In the genomic region with DNA sequence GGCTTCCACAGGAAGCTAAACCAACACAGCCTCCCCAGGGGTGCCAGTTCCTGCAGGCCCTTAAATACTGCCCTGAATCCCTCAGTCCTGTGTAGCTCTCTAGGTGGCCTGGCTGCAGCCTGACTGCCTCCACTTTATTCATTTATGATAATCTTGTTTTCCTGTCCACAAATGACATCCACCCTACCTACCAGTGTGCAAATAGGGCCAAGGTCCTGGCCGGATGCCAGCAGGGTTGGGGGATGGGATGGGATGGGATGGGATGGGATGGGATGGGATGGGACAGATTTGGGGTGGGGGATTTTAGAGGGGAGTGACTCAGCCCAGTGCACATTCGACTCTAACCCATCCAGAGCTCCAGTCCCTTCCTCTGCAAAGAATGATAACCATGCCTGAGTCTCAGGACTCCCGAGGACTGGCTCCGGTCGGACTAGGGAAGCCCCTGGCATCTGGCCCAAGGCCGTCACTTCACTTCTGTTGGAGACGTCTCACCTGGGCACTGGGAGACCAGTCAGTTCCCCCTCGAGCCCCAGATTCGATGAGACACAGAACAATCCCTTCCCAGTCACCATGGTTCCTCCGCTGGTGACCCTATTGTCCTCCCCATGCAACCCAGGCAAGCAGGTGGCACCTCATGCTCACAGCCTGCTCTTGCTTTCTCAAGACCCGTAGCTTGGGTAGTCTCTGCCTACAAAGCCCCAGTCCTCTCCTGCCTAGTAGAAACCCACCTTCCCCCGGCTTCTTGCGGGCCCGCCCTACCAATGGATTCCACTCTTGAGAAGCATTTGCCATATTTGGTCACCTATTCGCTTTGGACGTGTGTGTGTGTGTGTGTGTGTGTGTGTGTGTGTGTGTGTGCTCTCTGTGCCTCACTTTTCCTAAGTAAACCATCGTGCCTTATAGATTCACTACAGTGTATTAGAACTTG, we compare ENCODE assay signal across 14 mouse cellular contexts. TPM values are rescaled to one million over a fixed set of nuclear protein-coding genes. Genes with fewer than 3 reads are reported as not detected.
DNase-seq lines count a peak whose midpoint lies in the region; ATAC-seq lines count a peak whose summit lies in the region.
"Had no signal": no experiment of that assay in that cellular context is flagged by ENCODE, and none has a peak within 500 bp of the region (broad histone marks: within the 10 kb centered on the region; RNA-seq: fewer than 3 reads in every experiment).

No protein-coding gene starts in this region.

- no peak overlapping the region for H3K4me3 ChIP-seq in heart, embryonic 13.5 days
- H3K4me3 ChIP-seq in midbrain, embryonic 10.5 days, result no peak overlapping the region
- no peak overlapping the region for H3K4me3 ChIP-seq in midbrain, embryonic 11.5 days (ENCODE audit: low read depth, low read length)
- no peak overlapping the region for H3K4me3 ChIP-seq in intestine, embryonic 15.5 days (replicated peaks)
- H3K4me3 ChIP-seq in forebrain, embryonic 14.5 days (ENCODE audit: low read depth, low read length), result no peak overlapping the region
- H3K4me3 ChIP-seq: midbrain, embryonic 13.5 days had no signal

- no peak for DNase-seq in heart, adult 8-10 months (ENCODE audit: low spot score)
- no peak for DNase-seq in midbrain, embryonic 10.5 days (ENCODE audit: low spot score)
- DNase-seq in midbrain, embryonic 11.5 days (ENCODE audit: low spot score, missing footprints), result no peak
- DNase-seq in forebrain, embryonic 14.5 days (ENCODE audit: low spot score), result no peak
- DNase-seq in ovary, adult 18-20 months (ENCODE audit: low spot score), result no peak
- DNase-seq: cerebellum, adult 8-10 months; liver; right cerebral cortex, postnatal 25 days had no signal

- no peak overlapping the region; the same call in 1 of the 2 replicates for H3K27ac ChIP-seq in heart, embryonic 13.5 days (replicated peaks)
- H3K27ac ChIP-seq in midbrain, embryonic 10.5 days (replicated peaks), result peak overlapping the region; percentile 29; the same call in 1 of the 2 replicates
- H3K27ac ChIP-seq in midbrain, embryonic 11.5 days (ENCODE audit: low read depth, low read length), result no peak overlapping the region
- peak overlapping the region; percentile 63 for H3K27ac ChIP-seq in intestine, embryonic 15.5 days
- no peak overlapping the region for H3K27ac ChIP-seq in forebrain, embryonic 14.5 days (ENCODE audit: low read depth, low read length)
- H3K27ac ChIP-seq: midbrain, embryonic 13.5 days had no signal

- ATAC-seq in heart, embryonic 13.5 days (ENCODE audit: extremely low read depth, insufficient number of reproducible peaks, low FRiP score, low TSS enrichment), result no peak
- ATAC-seq in midbrain, embryonic 11.5 days (ENCODE audit: low FRiP score), result no peak
- 0 out of 2 replicates have a peak, but pooled peaks have one; percentile 53 for ATAC-seq in intestine, embryonic 15.5 days
- ATAC-seq in forebrain, embryonic 14.5 days, result no peak
- ATAC-seq: midbrain, embryonic 13.5 days had no signal

- no peaks in the 10 kb centered on the region for H3K36me3 ChIP-seq in heart, embryonic 13.5 days
- H3K36me3 ChIP-seq in midbrain, embryonic 10.5 days, result no peaks in the 10 kb centered on the region
- H3K36me3 ChIP-seq in midbrain, embryonic 11.5 days (ENCODE audit: control insufficient read depth, insufficient read depth, low read length), result no peaks in the 10 kb centered on the region
- no peaks in the 10 kb centered on the region for H3K36me3 ChIP-seq in intestine, embryonic 15.5 days
- no peaks in the 10 kb centered on the region for H3K36me3 ChIP-seq in forebrain, embryonic 14.5 days (ENCODE audit: control insufficient read depth, insufficient read depth, low read length)
- H3K36me3 ChIP-seq: midbrain, embryonic 13.5 days had no signal

- peak overlapping the region; percentile 44; the same call in 1 of the 2 replicates for H3K9ac ChIP-seq in heart, embryonic 13.5 days
- no peak overlapping the region for H3K9ac ChIP-seq in midbrain, embryonic 11.5 days (ENCODE audit: low read length)
- H3K9ac ChIP-seq in intestine, embryonic 15.5 days, result no peak overlapping the region
- H3K9ac ChIP-seq in forebrain, embryonic 14.5 days (ENCODE audit: low read length), result no peak overlapping the region
- H3K9ac ChIP-seq: midbrain, embryonic 13.5 days had no signal

- peaks cover 43% of the 10 kb centered on the region for H3K4me1 ChIP-seq in heart, embryonic 13.5 days
- peaks cover 46% of the 10 kb centered on the region for H3K4me1 ChIP-seq in midbrain, embryonic 10.5 days
- H3K4me1 ChIP-seq in midbrain, embryonic 11.5 days (ENCODE audit: control insufficient read depth, insufficient read depth, low read length), result peaks cover 3% of the 10 kb centered on the region; the same call in 1 of the 2 replicates
- H3K4me1 ChIP-seq in intestine, embryonic 15.5 days (replicated peaks), result peaks cover 35% of the 10 kb centered on the region
- H3K4me1 ChIP-seq in forebrain, embryonic 14.5 days (ENCODE audit: control insufficient read depth, insufficient read depth, low read length), result no peaks in the 10 kb centered on the region

- H3K4me2 ChIP-seq in heart, embryonic 13.5 days, result no peak overlapping the region
- H3K4me2 ChIP-seq in midbrain, embryonic 11.5 days, result no peak overlapping the region
- H3K4me2 ChIP-seq in intestine, embryonic 15.5 days (replicated peaks), result no peak overlapping the region
- H3K4me2 ChIP-seq in forebrain, embryonic 14.5 days (ENCODE audit: low read length), result no peak overlapping the region
- H3K4me2 ChIP-seq: midbrain, embryonic 13.5 days had no signal

- H3K9me3 ChIP-seq in heart, embryonic 13.5 days, result no peaks in the 10 kb centered on the region
- no peaks in the 10 kb centered on the region for H3K9me3 ChIP-seq in midbrain, embryonic 10.5 days (replicated peaks)
- H3K9me3 ChIP-seq in midbrain, embryonic 11.5 days (ENCODE audit: control insufficient read depth, low read length), result no peaks in the 10 kb centered on the region
- H3K9me3 ChIP-seq in intestine, embryonic 15.5 days, result no peaks in the 10 kb centered on the region
- H3K9me3 ChIP-seq in forebrain, embryonic 14.5 days (replicated peaks; ENCODE audit: control insufficient read depth, low read length), result no peaks in the 10 kb centered on the region
- H3K9me3 ChIP-seq: midbrain, embryonic 13.5 days had no signal

- WGBS in heart, embryonic 13.5 days, result 39% methylated on average over 17 of the region's 17 CpGs
- 70% methylated on average over 17 of the region's 17 CpGs for WGBS in midbrain, embryonic 10.5 days
- WGBS in midbrain, embryonic 11.5 days, result 69% methylated on average over 17 of the region's 17 CpGs
- WGBS in intestine, embryonic 15.5 days, result 44% methylated on average over 17 of the region's 17 CpGs
- WGBS in forebrain, embryonic 14.5 days, result 69% methylated on average over 17 of the region's 17 CpGs

- no peaks in the 10 kb centered on the region; the same call in 1 of the 2 replicates for H3K27me3 ChIP-seq in heart, embryonic 13.5 days (replicated peaks)
- H3K27me3 ChIP-seq in midbrain, embryonic 10.5 days (ENCODE audit: low read depth, poor library complexity, severe bottlenecking), result 0 out of 2 replicates have a peak, but pooled peaks cover 6% of the 10 kb centered on the region
- no peaks in the 10 kb centered on the region for H3K27me3 ChIP-seq in midbrain, embryonic 11.5 days (ENCODE audit: control insufficient read depth, insufficient read depth, low read length)
- no peaks in the 10 kb centered on the region for H3K27me3 ChIP-seq in intestine, embryonic 15.5 days (replicated peaks)
- H3K27me3 ChIP-seq in forebrain, embryonic 14.5 days (replicated peaks; ENCODE audit: control insufficient read depth, insufficient read depth, low read length), result no peaks in the 10 kb centered on the region
- H3K27me3 ChIP-seq: midbrain, embryonic 13.5 days had no signal

RNA-seq across cellular contexts. Expression of a gene that starts 11.0 kb away (rescaled TPM):
- 10.2 and 12.2 TPM in 2 replicates for polyA plus RNA-seq in heart, embryonic 13.5 days (2015; fragmentation: Nextera tagmentation; extraction: Ambion mirVana)
- 10 to 100 TPM in 1 of 4 experiments, 1 to 10 TPM in 3; 9.1 to 10.3 (median 9.8) TPM for total RNA-seq in heart, adult 8-10 months (2022)
- polyA plus RNA-seq in midbrain, embryonic 10.5 days (2016; fragmentation: Nextera tagmentation; extraction: Ambion mirVana), result 5.1 and 5.4 TPM in 2 replicates
- 2.9 and 3.0 TPM in 2 replicates for polyA plus RNA-seq in midbrain, embryonic 11.5 days (2014; fragmentation: Nextera tagmentation; extraction: Ambion mirVana)
- polyA plus RNA-seq in intestine, embryonic 15.5 days (2015; fragmentation: Nextera tagmentation; extraction: Ambion mirVana), result 32.8 and 35.6 TPM in 2 replicates
- polyA plus RNA-seq in forebrain, embryonic 14.5 days (2014; fragmentation: Nextera tagmentation; extraction: Ambion mirVana), result 4.1 and 4.8 TPM in 2 replicates

RNA-seq across cellular contexts. Expression of a gene that starts 32.4 kb away (rescaled TPM):
- 0.17 TPM in 1 of 2 replicates, not detected in the other for polyA plus RNA-seq in heart, embryonic 13.5 days (2015; fragmentation: Nextera tagmentation; extraction: Ambion mirVana)
- not detected for total RNA-seq in heart, adult 8-10 months (2022)
- polyA plus RNA-seq in midbrain, embryonic 10.5 days (2016; fragmentation: Nextera tagmentation; extraction: Ambion mirVana), result 0.89 and 1.3 TPM in 2 replicates
- 0.59 and 0.65 TPM in 2 replicates for polyA plus RNA-seq in midbrain, embryonic 11.5 days (2014; fragmentation: Nextera tagmentation; extraction: Ambion mirVana)
- 0.60 and 0.88 TPM in 2 replicates for polyA plus RNA-seq in intestine, embryonic 15.5 days (2015; fragmentation: Nextera tagmentation; extraction: Ambion mirVana)
- not detected in 2 replicates for polyA plus RNA-seq in forebrain, embryonic 14.5 days (2014; fragmentation: Nextera tagmentation; extraction: Ambion mirVana)
- total RNA-seq: heart, postnatal 25 days; layer of hippocampus, adult 18-20 months had no signal
- polyA plus RNA-seq: frontal cortex, adult 2 months had no signal

RNA-seq across cellular contexts. Expression of a gene that starts 46.4 kb away (rescaled TPM):
- polyA plus RNA-seq in heart, embryonic 13.5 days (2015; fragmentation: Nextera tagmentation; extraction: Ambion mirVana), result 77.9 and 81.1 TPM in 2 replicates
- total RNA-seq in heart, adult 8-10 months (2022), result 100 to 1,000 TPM; 469 to 545 (median 504) TPM
- polyA plus RNA-seq in midbrain, embryonic 10.5 days (2016; fragmentation: Nextera tagmentation; extraction: Ambion mirVana), result 9.7 and 15.3 TPM in 2 replicates
- polyA plus RNA-seq in midbrain, embryonic 11.5 days (2014; fragmentation: Nextera tagmentation; extraction: Ambion mirVana), result 12.6 and 13.3 TPM in 2 replicates
- 30.8 and 31.2 TPM in 2 replicates for polyA plus RNA-seq in intestine, embryonic 15.5 days (2015; fragmentation: Nextera tagmentation; extraction: Ambion mirVana)
- polyA plus RNA-seq in forebrain, embryonic 14.5 days (2014; fragmentation: Nextera tagmentation; extraction: Ambion mirVana), result 20.1 and 24.2 TPM in 2 replicates

RNA-seq across cellular contexts. Expression of a gene that starts 58.5 kb away (rescaled TPM):
- polyA plus RNA-seq in heart, embryonic 13.5 days (2015; fragmentation: Nextera tagmentation; extraction: Ambion mirVana), result 0.06 and 0.08 TPM in 2 replicates
- not detected for total RNA-seq in heart, adult 8-10 months (2022)
- 0.10 and 0.15 TPM in 2 replicates for polyA plus RNA-seq in midbrain, embryonic 10.5 days (2016; fragmentation: Nextera tagmentation; extraction: Ambion mirVana)
- not detected in 2 replicates for polyA plus RNA-seq in midbrain, embryonic 11.5 days (2014; fragmentation: Nextera tagmentation; extraction: Ambion mirVana)
- 0.10 and 0.16 TPM in 2 replicates for polyA plus RNA-seq in intestine, embryonic 15.5 days (2015; fragmentation: Nextera tagmentation; extraction: Ambion mirVana)
- polyA plus RNA-seq in forebrain, embryonic 14.5 days (2014; fragmentation: Nextera tagmentation; extraction: Ambion mirVana), result 0.11 TPM in 1 of 2 replicates, not detected in the other
- polyA plus RNA-seq: frontal cortex, adult 2 months; midbrain, embryonic 13.5 days had no signal

Comparison
In these comparisons a context has a peak if more than half of its experiments do, and no peak if none do; other contexts are left out.
1. H3K27ac ChIP-seq: peak in midbrain, embryonic 10.5 days (single experiment) and intestine, embryonic 15.5 days (single experiment); none in heart, embryonic 13.5 days (single experiment), midbrain, embryonic 11.5 days (single experiment) and forebrain, embryonic 14.5 days (single experiment).